Mouse (Mus musculus) hindlimb bud, embryonic 11.5 days (tissue): Measurements from ENCODE around the gene Cftr.

Experiments used
- DNase-seq: peaks from one replicate; pipeline ENCODE4 v3.0.0-alpha.2; 2012; ENCODE audit warnings: low read depth, low spot score; ENCODE audit errors: extremely low spot score

Cftr gene

GRCm38 (mm10) chr6:18310983-18311382 is 140.5 kb downstream of the Cftr start:
- DNase-seq: no peak

- DNase-seq: no peak
Observed at GRCm38 (mm10) chr6:18314365-18314943, 144.0 kb downstream of the Cftr start.

GRCm38 (mm10) chr6:18322950-18323349 is 152.5 kb downstream of the Cftr start:
- no peak for DNase-seq

DNA sequence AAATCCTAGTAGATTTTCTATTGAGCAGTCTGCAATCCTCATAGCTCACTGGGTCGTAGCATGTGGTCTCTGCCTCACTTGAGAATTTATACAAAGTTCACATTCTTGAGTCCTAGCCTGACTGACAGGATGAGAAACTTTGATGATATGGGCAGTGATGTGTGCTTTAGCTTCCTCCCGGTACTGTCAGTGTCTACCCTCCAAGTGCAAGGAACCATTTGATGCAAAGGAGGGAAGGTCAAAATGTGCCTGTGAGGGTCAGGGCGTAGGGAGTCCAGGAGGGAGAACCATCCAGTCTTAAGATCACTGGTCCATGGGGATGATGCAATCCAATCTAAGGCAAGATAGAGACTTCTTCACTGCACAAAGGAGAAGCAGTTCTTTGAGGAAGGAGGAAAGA is 164.9 kb downstream of the Cftr start:
- DNase-seq: no peak

GRCm38 (mm10) chr6:18338307-18338706 is 167.8 kb downstream of the Cftr start:
- DNase-seq: no peak

GRCm38 (mm10) chr6:18344272-18344671 is 173.8 kb downstream of the Cftr start:
- DNase-seq: no peak

DNA sequence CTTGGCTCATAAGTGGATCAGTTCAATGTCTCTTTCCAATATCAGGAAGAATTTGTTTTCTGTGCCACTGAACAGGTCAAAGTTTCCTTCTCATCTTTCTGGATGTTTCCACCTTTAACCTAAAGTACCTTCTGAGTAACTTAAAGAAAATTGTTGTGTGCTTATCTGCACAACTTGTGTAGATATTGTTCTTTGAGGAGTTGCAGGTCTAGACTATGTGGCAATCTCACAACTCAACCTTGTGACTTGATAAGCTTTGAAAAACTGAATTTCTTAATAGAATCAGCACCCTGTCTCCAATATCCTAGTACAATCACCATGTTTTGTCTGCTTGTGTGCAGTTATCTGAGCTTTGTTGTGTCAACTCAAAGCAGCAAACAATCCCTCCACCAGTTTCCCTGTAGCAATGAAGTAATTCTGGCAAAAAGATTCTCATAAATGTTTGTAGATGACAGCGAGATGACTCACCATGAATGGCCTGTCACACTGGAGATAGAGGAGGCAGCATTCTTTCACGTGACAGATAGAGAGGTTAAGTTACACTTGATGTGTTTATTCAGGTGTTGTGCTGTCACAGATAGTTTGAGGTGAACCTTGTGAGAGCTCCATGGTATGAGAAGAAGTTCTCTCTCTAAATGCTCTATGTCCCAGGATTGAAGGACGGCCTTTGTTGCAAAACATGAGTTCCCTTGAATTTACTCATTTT is 178.8 kb downstream of the Cftr start:
- no peak for DNase-seq

- DNase-seq: no peak
Observed at GRCm38 (mm10) chr6:18360154-18360553, 189.7 kb downstream of the Cftr start.

GRCm38 (mm10) chr6:18360955-18361354 is 190.5 kb downstream of the Cftr start:
- DNase-seq: no peak

DNA sequence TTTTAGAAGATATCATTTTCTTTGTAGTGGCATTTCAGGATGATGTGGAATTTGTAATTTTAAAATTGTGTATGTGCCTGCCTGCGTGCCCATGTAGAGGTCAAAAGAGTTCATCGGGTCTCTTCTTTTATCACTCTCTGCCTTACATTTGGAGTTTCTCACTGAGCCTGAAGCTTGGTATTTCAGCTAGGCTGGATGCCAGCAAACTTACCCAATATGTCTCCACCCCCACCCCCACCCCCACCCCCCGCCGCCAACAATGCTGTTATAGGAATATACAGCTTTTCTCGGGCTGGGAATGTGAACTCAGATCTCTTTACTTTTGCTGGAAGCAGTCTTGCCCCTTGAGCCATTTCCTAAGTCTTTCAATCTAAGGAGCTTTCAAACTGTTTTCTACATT is 191.7 kb downstream of the Cftr start:
- DNase-seq: no peak

DNA sequence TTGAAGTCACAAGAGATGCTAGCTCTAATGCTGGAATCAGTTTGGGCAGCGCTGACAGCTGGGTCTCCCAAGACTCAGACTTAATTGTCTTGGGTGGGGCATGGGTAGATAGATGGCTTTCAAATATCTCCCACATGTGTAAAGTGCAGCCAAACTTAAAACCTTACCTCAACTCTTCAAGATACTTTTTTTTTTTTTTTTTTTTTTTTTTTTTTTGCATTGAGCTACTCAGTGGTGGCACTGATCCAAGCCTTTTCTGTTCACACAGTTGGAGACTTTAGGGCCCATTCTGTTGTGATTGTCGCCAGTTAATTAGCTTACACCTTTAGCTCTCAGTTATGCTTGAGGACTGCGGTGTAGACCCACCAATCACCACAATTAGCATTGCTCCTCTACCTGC is 198.6 kb downstream of the Cftr start:
- no peak for DNase-seq

DNA sequence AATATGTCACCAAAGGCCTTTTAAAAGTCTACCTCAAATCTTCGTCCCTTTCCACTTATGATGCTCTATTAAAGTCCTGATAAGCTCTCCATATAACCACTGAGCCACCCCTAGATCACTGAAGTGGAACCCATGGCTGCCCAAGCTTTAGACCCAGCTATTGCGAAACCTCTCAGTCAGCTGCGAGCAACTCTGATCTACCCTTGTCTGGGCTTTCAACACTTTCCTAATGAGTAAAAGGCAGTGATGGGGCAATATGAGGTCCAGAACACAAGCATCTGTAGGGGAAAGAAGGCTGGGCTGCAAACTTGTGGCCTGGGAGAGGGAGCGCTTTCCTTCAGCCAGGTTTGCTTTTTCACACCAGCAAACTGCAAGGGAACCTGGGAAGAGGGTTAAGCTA is 199.2 kb downstream of the Cftr start:
- no peak for DNase-seq
